Mouse (Mus musculus) kidney, adult 9 months (tissue): ENCODE results near the gene Tgfbr2.
"Not testable (repeated sequence)": the region's sequence is repeated elsewhere in the genome, so short reads cannot be mapped to it uniquely, and the experiment has no call there.

Experiments used
- DNase-seq: peaks from one replicate; pipeline ENCODE4 v3.0.0; 2022

The Tgfbr2 gene

DNA sequence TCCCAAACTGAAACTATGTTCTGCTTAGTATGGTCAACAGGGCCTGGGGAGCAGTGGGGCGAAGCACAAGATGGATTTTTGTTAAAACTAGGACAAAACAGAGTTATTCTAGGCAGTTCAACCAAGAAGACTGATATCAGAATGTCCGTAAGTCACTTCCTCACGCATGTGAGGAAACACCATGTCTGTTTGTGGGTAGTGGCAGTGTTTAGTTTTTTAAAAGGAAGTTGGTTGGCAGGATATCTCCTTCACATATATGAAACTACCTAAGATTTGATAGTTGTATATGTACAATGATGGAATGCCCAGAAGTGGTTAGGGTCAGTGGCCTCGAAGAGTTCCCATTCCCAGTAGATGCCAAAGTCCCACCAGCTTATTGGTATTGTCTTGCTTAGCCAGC, 116.7 kb downstream of the Tgfbr2 start:
- DNase-seq: no peak

DNA sequence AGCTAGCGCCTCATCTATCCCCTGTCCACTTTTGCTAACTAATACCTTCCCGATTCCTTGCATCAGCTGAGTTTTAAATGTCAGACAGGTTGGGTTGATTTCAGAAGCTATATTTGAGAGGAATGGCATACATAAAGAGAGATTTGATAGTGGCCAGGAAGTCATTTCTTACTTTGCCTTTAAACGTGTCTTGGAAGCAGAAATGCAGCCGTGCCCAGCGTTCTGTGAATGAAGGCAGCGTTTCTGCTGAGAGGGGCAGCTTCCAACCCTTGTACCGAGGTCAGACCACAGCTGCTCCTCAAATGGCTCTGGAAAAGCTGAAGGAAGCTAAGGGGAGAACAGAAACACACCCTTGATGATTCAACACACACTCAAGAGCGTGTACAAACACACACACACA, 121.2 kb downstream of the Tgfbr2 start:
- DNase-seq: no peak

DNA sequence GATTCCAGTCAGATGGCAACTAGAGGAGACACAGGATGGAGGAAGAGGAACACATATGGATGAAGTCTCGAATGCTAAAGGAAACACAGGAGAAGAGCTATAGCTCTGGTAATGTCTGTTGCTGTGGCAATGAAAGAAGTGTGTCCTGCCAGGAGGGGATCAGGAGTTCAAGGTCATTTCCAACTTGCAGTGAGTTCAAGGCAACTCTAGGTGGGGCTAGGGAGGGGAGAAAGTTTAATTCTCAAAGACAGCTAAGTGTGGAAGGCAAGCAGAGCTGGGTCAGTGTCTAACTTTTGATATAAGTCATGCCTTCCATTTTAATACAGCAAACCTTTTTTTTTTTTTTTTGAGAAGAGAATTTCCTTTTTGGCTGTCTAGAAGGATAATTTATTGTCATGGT, 125.2 kb downstream of the Tgfbr2 start:
- no peak for DNase-seq

DNA sequence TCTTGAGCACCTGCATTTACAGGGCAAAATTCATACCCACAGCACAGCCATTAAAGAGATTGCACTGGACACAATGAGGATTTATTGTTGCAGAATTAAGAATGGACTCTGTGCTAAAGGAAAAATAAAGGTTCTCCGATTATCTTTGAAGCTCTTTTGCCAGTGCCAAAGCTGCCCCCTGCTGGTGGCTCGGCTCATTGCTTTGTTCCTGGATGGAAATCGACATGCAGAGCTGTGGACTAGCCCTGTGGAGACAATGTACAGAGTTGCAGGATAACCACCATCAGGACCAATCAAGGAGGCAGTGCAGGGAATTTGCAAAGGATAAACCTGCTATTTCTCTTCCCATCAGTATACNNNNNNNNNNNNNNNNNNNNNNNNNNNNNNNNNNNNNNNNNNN, 133.4 kb downstream of the Tgfbr2 start:
- DNase-seq: peak; percentile 74

DNA sequence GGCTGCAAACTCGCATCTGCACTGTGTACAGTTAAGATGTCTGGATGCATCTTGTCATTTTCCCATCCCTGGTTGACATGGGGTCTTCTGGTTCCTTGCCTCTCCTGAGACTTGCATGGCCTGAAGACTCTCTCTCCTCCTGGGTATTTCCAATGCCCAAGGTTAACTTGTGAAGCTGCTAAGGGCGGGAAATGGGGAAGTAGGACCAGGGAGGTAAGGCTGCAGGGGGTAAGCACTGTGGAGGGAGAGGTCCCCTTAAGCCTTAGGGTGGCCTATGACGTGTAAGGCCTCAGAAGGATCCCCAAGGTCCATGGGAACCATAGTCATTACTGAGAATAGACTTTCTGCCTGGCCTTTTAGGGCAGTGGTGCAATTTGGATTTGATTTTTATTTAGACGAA, 133.8 kb downstream of the Tgfbr2 start:
- no peak for DNase-seq

DNA sequence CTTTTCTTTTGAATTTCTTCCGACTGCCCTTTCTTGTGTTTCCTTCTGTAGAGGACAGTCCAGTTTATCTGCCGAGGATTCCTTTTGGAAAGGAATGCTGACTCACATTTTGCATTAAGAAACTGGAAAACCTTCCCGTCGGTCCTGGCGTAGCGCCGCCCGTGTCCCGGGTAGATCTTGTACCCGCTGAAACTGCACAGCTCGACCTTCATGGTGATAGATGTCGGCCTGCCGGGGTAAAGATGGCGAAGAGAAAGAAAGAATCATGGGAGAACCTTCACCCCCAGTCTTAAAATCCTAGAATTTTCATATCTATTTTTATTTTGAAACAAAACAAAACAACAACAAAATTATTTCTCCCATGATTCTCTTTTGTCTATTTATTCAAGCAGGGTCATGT, 134.3 kb downstream of the Tgfbr2 start:
- not testable (repeated sequence) for DNase-seq

DNA sequence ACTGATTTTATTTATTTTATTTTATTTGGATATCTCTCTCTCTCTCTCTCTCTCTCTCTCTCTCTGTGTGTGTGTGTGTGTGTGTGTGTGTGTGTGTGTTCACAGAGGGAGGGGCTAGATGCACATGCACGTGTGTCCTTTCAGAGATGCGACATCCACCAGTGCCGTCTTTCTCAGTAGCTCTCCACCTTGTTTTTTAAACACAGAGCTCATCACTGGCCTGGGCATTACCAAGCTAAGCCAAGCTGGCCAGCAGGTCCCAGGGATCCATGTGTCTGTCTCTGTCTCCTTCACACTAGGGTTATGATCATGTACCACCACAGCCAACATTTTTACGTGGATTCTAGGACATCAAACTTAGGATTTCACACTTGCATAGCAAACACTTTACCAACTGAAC, 135.2 kb downstream of the Tgfbr2 start:
- no peak for DNase-seq

DNA sequence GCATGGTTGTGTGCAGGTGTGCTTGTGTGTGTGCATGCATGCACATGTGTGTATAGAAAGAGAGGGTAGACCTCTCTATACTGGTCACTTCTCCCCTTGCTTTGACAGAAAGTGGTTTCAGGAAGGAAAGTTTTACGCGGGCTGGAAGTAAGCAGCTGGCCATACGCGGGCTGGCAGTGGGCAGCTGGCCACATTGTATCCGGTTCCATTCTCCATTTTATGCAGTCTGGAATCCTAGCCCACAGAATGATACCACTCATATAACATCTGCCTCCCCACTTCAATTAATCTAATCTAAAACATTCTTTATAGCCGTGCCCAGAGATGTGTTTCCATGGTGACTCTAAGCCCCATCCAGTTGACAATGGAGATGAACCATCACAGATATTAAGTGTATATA, 136.9 kb downstream of the Tgfbr2 start:
- no peak for DNase-seq
